Mouse (Mus musculus): Measurements from ENCODE around the gene Tgtp2. TPM values are rescaled to one million over a fixed set of nuclear protein-coding genes. Genes with fewer than 3 reads are reported as not detected.

The Tgtp2 gene
- total and polyA plus RNA-seq, 2 experiments from 2014 or later, result 0.19 TPM; not detected in 1

DNA sequence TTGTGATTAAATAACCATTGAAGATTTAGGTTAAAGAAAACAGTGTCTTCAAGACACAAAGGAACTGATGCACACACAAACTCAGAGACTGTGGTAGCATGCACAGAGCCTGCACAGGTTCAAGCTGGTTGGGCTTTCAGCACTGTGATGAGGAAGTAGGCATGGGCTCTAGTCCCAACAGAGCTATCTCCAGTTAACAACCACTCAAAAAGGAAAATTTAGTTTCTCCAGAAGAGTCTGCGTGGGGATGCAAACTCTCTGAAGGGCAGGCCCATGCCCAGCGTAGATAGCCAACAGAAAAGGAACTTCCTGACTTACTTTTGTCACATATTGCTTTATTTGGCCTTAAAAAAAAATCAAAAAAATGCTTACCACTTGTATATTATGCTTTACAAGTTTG is 28.8 kb upstream of the Tgtp2 start:
- no peak overlapping the region for H3K4me2 ChIP-seq (ENCODE audit: low read depth, low read length, poor library complexity, severe bottlenecking)
- H3K27ac ChIP-seq (ENCODE audit: low read depth, low read length), result no peak overlapping the region
- H3K9me3 ChIP-seq (ENCODE audit: low read length), result no peaks in the 10 kb centered on the region
- H3K4me3 ChIP-seq (ENCODE audit: low read depth, low read length), result no peak overlapping the region
- no peak for TF ChIP-seq CTCF (IDR thresholded peaks at IDR 0.05)
- H3K36me3 ChIP-seq (ENCODE audit: insufficient read depth, low read length), result no peaks in the 10 kb centered on the region
- no peak overlapping the region for H3K9ac ChIP-seq (replicated peaks; ENCODE audit: low read length, poor library complexity, severe bottlenecking)
- H3K4me1 ChIP-seq (ENCODE audit: insufficient read depth, low read length), result no peaks in the 10 kb centered on the region
- H3K27me3 ChIP-seq (ENCODE audit: insufficient read depth, low read length), result no peaks in the 10 kb centered on the region
- ATAC-seq (ENCODE audit: low FRiP score) (no peak), DNase-seq (ENCODE audit: low spot score) (no peak)
- WGBS, result 89% methylated on average over 2 of the region's 2 CpGs

DNA sequence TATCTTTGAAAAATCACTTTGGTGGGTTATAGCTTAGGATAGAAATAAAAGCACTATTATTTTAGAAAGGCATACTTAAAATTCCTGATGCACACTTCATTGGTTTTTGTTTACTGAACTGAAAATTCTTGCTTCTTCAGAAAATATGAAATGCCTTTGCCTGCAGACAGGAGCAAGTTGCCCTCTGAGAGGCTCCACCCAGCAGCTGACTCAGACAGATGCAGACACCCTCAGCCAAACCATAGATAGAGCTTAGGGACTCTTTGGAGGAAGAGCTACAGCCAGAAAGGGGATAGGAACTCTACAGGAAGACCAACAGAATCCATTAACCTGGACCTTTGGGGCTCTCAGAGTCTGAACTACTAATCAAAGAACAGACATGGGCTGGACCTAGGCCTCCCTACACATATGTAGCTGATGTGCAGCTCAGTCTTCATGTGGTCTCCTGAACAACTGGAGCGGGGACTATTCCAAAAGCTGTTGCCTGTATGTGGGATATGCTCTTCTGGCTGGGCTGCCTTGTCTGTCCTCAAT is 28.1 kb upstream of the Tgtp2 start:
- Histone ChIP-seq H3K27me3 (ENCODE audit: insufficient read depth, low read length) (no peaks in the 10 kb centered on the region), H3K4me1 (ENCODE audit: insufficient read depth, low read length) (no peaks in the 10 kb centered on the region), H3K4me2 (ENCODE audit: low read depth, low read length, poor library complexity, severe bottlenecking) (no peak overlapping the region), H3K36me3 (ENCODE audit: insufficient read depth, low read length) (no peaks in the 10 kb centered on the region), H3K4me3 (ENCODE audit: low read depth, low read length) (no peak overlapping the region), H3K9me3 (ENCODE audit: low read length) (no peaks in the 10 kb centered on the region), H3K27ac (ENCODE audit: low read depth, low read length) (no peak overlapping the region), H3K9ac (replicated peaks; ENCODE audit: low read length, poor library complexity, severe bottlenecking) (no peak overlapping the region)
- DNase-seq (ENCODE audit: low spot score) (no peak), ATAC-seq (ENCODE audit: low FRiP score) (no peak)
- TF ChIP-seq CTCF (IDR thresholded peaks at IDR 0.05), result no peak
- WGBS, result 92% methylated on average over 1 of the region's 1 CpGs

DNA sequence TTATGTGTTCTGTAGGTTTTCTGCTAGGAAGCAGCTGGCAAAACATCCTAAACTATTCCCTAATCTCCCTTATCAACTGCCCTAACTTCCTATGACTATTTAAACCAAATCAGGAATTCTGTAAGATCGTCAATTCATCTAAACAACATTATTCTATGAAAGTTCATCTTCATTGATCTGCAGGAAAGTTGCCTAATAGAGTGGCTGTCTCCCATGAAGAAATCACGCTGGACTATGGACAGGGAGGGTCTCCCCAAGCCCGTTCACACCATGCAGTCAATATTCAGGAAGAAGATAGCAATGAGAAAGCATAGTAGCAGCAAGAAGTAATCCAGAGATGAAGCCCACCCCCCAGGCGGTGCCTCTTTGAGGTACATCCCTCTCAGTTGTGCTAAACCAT is 27.2 kb upstream of the Tgtp2 start:
- Histone ChIP-seq H3K27me3 (ENCODE audit: insufficient read depth, low read length) (no peaks in the 10 kb centered on the region), H3K4me3 (ENCODE audit: low read depth, low read length) (no peak overlapping the region), H3K4me1 (ENCODE audit: insufficient read depth, low read length) (no peaks in the 10 kb centered on the region), H3K36me3 (ENCODE audit: insufficient read depth, low read length) (no peaks in the 10 kb centered on the region), H3K27ac (ENCODE audit: low read depth, low read length) (no peak overlapping the region), H3K9me3 (ENCODE audit: low read length) (no peaks in the 10 kb centered on the region), H3K9ac (replicated peaks; ENCODE audit: low read length, poor library complexity, severe bottlenecking) (no peak overlapping the region), H3K4me2 (ENCODE audit: low read depth, low read length, poor library complexity, severe bottlenecking) (no peak overlapping the region)
- no peak for TF ChIP-seq CTCF (IDR thresholded peaks at IDR 0.05)
- 85% methylated on average over 4 of the region's 4 CpGs for WGBS
- DNase-seq (ENCODE audit: low spot score), result no peak
- no peak for ATAC-seq (ENCODE audit: low FRiP score)

DNA sequence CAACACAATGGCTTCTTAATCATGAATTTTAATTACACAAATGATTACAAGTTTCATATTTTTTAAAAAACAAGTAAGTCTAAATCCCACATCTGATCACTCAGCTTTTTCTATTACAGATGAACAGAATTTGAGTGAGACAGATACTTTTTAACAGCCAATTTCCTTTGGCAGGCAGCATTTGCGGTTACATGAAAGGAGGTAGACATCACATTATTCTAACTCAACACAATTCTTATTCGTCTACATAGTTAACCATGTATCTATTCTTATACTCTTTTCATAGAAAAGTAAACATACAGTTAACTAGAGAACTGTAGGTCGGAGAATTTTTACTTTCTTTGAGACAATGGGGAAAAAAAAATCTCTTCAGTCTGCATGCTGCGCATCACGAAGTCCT is 26.5 kb upstream of the Tgtp2 start:
- Histone ChIP-seq H3K9me3 (ENCODE audit: low read length) (no peaks in the 10 kb centered on the region), H3K27ac (ENCODE audit: low read depth, low read length) (no peak overlapping the region), H3K4me1 (ENCODE audit: insufficient read depth, low read length) (no peaks in the 10 kb centered on the region), H3K27me3 (ENCODE audit: insufficient read depth, low read length) (no peaks in the 10 kb centered on the region), H3K36me3 (ENCODE audit: insufficient read depth, low read length) (no peaks in the 10 kb centered on the region), H3K4me2 (ENCODE audit: low read depth, low read length, poor library complexity, severe bottlenecking) (no peak overlapping the region), H3K9ac (replicated peaks; ENCODE audit: low read length, poor library complexity, severe bottlenecking) (no peak overlapping the region), H3K4me3 (ENCODE audit: low read depth, low read length) (no peak overlapping the region)
- TF ChIP-seq CTCF (IDR thresholded peaks at IDR 0.05), result no peak
- DNase-seq (ENCODE audit: low spot score) (no peak), ATAC-seq (ENCODE audit: low FRiP score) (no peak)
- WGBS, result 89% methylated on average over 5 of the region's 5 CpGs

DNA sequence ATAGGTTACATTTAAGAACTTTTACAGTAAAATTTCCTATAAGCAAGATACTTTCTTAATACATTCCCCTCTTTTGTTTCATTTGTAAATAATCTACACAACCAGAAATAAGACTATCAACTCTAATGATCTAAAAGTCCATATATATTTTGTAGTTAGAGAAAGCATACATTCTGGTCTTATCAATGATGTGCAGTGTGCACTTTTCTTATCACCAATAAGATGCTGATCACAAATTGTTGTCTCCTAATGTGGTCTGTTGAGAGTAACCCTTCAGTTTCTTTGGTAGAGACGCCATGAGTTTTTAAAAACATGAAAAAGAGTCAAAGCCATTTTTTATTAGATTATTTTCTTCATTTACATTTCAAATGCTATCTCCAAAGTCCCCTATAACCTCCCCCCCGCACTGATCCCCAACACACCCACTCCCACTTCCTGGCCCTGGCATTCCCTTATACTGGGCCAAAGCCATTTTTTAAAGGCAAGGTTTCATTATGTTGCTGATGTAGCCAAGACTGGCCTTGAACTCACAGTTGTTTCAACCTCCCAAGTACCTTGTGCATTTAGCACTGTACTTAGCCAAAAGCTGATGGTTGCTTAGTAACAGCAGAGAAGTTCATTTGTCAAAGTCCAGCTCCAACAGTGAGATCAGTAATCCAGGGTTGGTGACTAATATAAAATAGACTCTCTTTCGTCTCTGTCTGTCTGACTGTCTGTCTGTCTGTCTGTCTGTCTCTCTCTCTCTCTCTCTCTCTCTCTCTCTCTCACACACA is 25.9 kb upstream of the Tgtp2 start:
- no peak for DNase-seq (ENCODE audit: low spot score)

DNA sequence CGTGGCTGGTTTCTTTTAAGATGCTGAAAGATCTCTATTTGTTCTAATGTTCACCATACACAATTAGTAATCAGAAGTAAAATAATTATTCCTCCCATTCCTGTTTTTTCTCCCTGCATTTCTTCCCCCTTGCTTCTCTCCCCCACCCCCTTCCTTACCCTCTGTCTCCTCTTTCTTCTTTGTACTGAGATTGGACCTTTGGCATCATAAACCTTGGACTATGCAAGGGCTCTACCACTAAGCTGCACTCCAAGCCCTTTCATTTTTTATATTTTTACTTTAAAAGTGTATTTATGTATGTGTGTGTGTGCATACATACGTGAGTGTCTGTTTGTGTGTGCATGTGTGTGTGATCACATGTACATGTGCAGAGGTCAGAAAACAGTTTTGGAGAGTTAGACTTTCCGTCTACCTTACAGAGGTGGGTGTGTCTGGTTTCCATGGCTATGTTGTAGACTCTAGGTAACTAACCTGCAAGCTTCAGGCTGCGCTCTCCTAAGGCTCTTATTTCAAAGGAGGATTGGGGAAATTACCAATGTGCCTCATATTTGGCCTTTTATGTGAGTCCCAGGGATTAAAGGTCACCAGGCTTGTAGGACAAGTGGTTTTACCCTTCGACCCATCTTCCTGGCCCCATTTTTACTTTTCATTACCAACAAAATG is 25.1 kb upstream of the Tgtp2 start:
- no peak for TF ChIP-seq CTCF (IDR thresholded peaks at IDR 0.05)
- no peak for DNase-seq (ENCODE audit: low spot score)
- 91% methylated on average over 5 of the region's 5 CpGs for WGBS
- H3K27me3 ChIP-seq (ENCODE audit: insufficient read depth, low read length), result no peaks in the 10 kb centered on the region
- H3K4me1 ChIP-seq (ENCODE audit: insufficient read depth, low read length), result no peaks in the 10 kb centered on the region
- H3K4me3 ChIP-seq (ENCODE audit: low read depth, low read length), result no peak overlapping the region
- no peak for ATAC-seq (ENCODE audit: low FRiP score)
- no peak overlapping the region for H3K4me2 ChIP-seq (ENCODE audit: low read depth, low read length, poor library complexity, severe bottlenecking)
- no peak overlapping the region for H3K27ac ChIP-seq (ENCODE audit: low read depth, low read length)
- H3K36me3 ChIP-seq (ENCODE audit: insufficient read depth, low read length), result no peaks in the 10 kb centered on the region
- no peak overlapping the region for H3K9ac ChIP-seq (replicated peaks; ENCODE audit: low read length, poor library complexity, severe bottlenecking)
- no peaks in the 10 kb centered on the region for H3K9me3 ChIP-seq (ENCODE audit: low read length)

More for the DNA sequence above, 25.9 kb upstream of the Tgtp2 start:
- TF ChIP-seq CTCF (IDR thresholded peaks at IDR 0.05), result no peak
- no peak overlapping the region for H3K4me2 ChIP-seq (ENCODE audit: low read depth, low read length, poor library complexity, severe bottlenecking)
- H3K4me1 ChIP-seq (ENCODE audit: insufficient read depth, low read length), result no peaks in the 10 kb centered on the region
- no peaks in the 10 kb centered on the region for H3K9me3 ChIP-seq (ENCODE audit: low read length)
- H3K9ac ChIP-seq (replicated peaks; ENCODE audit: low read length, poor library complexity, severe bottlenecking), result no peak overlapping the region
- 82% methylated on average over 3 of the region's 3 CpGs for WGBS
- ATAC-seq (ENCODE audit: low FRiP score), result no peak
- H3K27me3 ChIP-seq (ENCODE audit: insufficient read depth, low read length), result no peaks in the 10 kb centered on the region
- H3K36me3 ChIP-seq (ENCODE audit: insufficient read depth, low read length), result no peaks in the 10 kb centered on the region
- no peak overlapping the region for H3K27ac ChIP-seq (ENCODE audit: low read depth, low read length)
- H3K4me3 ChIP-seq (ENCODE audit: low read depth, low read length), result no peak overlapping the region
